Mouse (Mus musculus): ENCODE data around the gene Eif2b1. TPM values are rescaled to one million over a fixed set of nuclear protein-coding genes. Genes with fewer than 3 reads are reported as not detected.
"Not testable (repeated sequence)": the region's sequence is repeated elsewhere in the genome, so short reads cannot be mapped to it uniquely, and the experiment has no call there.

Eif2b1 gene
- polyA plus RNA-seq, 2 experiments = 42.5 to 71.3 TPM

- ATAC-seq (ENCODE audit: low FRiP score, low read depth) (no peak), DNase-seq (ENCODE audit: low spot score) (no peak)
- Histone ChIP-seq H3K9me3 (ENCODE audit: control insufficient read depth, low read length) (no peaks in the 10 kb centered on the region), H3K9ac (ENCODE audit: low read depth, low read length, severe bottlenecking) (no peak overlapping the region), H3K4me2 (replicated peaks; ENCODE audit: low read depth, low read length, severe bottlenecking) (no peak overlapping the region), H3K4me1 (ENCODE audit: control insufficient read depth, insufficient read depth, low read length) (no peaks in the 10 kb centered on the region), H3K4me3 (replicated peaks; ENCODE audit: low read length) (no peak overlapping the region), H3K27ac (replicated peaks; ENCODE audit: low read depth, low read length) (no peak overlapping the region), H3K36me3 (ENCODE audit: control insufficient read depth, insufficient read depth, low read length) (peaks cover 3% of the 10 kb centered on the region; the same call in 1 of the 2 replicates), H3K27me3 (ENCODE audit: control insufficient read depth, insufficient read depth, low read length) (no peaks in the 10 kb centered on the region)
- WGBS = 81% methylated on average over 11 of the region's 11 CpGs
- no peak for TF ChIP-seq POLR2A (IDR thresholded peaks at IDR 0.05; ENCODE audit: borderline replicate concordance, extremely low read depth, insufficient read depth, insufficient read length)
Measured at GRCm38 (mm10) chr5:124614709-124615108, 35.8 kb upstream of the Eif2b1 start.

DNA sequence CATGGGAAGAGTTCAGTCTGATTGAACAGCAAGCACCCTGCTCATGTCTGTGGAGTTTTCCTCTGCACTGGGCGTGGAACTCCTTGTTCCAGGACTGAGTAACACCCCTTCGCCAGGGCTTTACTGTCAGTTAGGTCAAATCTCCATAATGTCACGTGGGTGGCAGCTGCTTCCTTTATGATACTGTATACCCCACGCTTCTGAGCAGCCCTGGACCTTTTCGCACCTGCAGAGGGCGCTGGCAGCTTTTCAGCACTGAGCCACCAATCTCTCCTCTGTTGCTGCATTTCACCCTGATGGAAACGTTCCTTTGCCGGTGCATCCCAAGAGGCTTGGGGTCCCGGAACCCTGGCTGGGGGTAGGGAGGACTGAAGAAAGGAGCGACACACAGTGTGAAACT is 32.0 kb upstream of the Eif2b1 start:
- H3K27ac ChIP-seq (replicated peaks; ENCODE audit: low read depth, low read length) = no peak overlapping the region
- no peak for ATAC-seq (ENCODE audit: low FRiP score, low read depth)

DNA sequence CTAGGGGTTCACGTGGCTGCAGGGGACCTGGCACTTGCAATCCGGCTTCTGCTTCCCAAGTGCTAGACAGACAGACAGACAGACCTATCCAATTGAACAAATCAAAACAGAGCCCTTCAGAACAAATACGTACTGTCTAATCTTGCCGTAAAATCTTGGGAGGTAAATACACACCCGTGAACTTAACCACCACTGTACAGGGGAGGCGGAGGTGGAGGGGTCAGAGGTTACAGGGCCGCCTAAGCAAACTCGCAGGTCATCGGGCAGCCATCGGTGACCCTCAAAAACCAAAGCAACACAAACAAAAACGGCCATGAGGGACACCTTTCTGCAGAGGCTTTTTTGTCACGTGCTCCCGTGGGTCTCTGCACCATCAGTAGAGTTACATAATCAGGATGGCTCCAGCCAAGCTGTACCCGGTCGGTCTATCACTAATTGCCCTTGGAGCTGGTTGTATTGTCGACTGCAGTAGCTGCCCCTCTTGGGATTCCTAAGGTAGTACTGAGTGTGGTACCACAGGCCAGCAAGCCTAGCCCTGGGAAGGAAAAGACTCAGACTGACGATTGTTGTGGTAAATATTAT is 26.2 kb upstream of the Eif2b1 start:
- Histone ChIP-seq H3K4me3 (replicated peaks; ENCODE audit: low read length) (no peak overlapping the region), H3K4me1 (ENCODE audit: control insufficient read depth, insufficient read depth, low read length) (no peaks in the 10 kb centered on the region), H3K4me2 (replicated peaks; ENCODE audit: low read depth, low read length, severe bottlenecking) (no peak overlapping the region), H3K27me3 (ENCODE audit: control insufficient read depth, insufficient read depth, low read length) (no peaks in the 10 kb centered on the region), H3K36me3 (ENCODE audit: control insufficient read depth, insufficient read depth, low read length) (0 out of 2 replicates have a peak, but pooled peaks cover 2% of the 10 kb centered on the region), H3K9ac (ENCODE audit: low read depth, low read length, severe bottlenecking) (no peak overlapping the region), H3K9me3 (ENCODE audit: control insufficient read depth, low read length) (no peaks in the 10 kb centered on the region), H3K27ac (replicated peaks; ENCODE audit: low read depth, low read length) (no peak overlapping the region)
- no peak for TF ChIP-seq POLR2A (IDR thresholded peaks at IDR 0.05; ENCODE audit: borderline replicate concordance, extremely low read depth, insufficient read depth, insufficient read length)
- DNase-seq (ENCODE audit: low spot score) = no peak
- 85% methylated on average over 17 of the region's 17 CpGs for WGBS
- ATAC-seq (ENCODE audit: low FRiP score, low read depth) = no peak

More for the DNA sequence above, 32.0 kb upstream of the Eif2b1 start:
- no peak for TF ChIP-seq POLR2A (IDR thresholded peaks at IDR 0.05; ENCODE audit: borderline replicate concordance, extremely low read depth, insufficient read depth, insufficient read length)
- H3K27me3 ChIP-seq (ENCODE audit: control insufficient read depth, insufficient read depth, low read length) = no peaks in the 10 kb centered on the region
- DNase-seq (ENCODE audit: low spot score) = no peak
- H3K4me3 ChIP-seq (replicated peaks; ENCODE audit: low read length) = no peak overlapping the region
- WGBS = 74% methylated on average over 10 of the region's 10 CpGs
- H3K4me1 ChIP-seq (ENCODE audit: control insufficient read depth, insufficient read depth, low read length) = no peaks in the 10 kb centered on the region
- H3K4me2 ChIP-seq (replicated peaks; ENCODE audit: low read depth, low read length, severe bottlenecking) = no peak overlapping the region
- H3K9me3 ChIP-seq (ENCODE audit: control insufficient read depth, low read length) = no peaks in the 10 kb centered on the region
- H3K9ac ChIP-seq (ENCODE audit: low read depth, low read length, severe bottlenecking) = no peak overlapping the region
- H3K36me3 ChIP-seq (ENCODE audit: control insufficient read depth, insufficient read depth, low read length) = no peaks in the 10 kb centered on the region; the same call in 1 of the 2 replicates

DNA sequence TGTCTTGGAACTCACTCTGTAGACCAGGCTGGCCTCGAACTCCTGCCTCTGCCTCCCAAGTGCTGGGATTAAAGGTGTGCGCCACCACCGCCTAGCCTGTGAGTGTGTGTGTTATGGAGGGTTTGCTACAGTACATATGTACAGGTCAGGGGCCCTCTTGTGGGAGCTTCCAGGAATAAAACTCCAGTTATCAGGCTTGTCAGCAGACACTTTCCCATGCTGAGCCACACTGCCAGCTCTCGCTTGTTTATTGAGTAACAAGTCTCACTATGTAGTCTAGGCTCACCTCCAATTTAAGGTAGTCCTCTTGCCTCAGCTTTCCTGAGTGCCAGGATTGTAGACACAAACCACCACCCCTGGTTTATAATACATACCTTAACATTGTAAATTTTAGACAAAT is 25.4 kb upstream of the Eif2b1 start:
- Histone ChIP-seq H3K9ac (ENCODE audit: low read depth, low read length, severe bottlenecking) (no peak overlapping the region), H3K27ac (replicated peaks; ENCODE audit: low read depth, low read length) (no peak overlapping the region), H3K4me3 (replicated peaks; ENCODE audit: low read length) (no peak overlapping the region), H3K36me3 (ENCODE audit: control insufficient read depth, insufficient read depth, low read length) (0 out of 2 replicates have a peak, but pooled peaks cover 2% of the 10 kb centered on the region), H3K4me1 (ENCODE audit: control insufficient read depth, insufficient read depth, low read length) (0 out of 2 replicates have a peak, but pooled peaks cover 2% of the 10 kb centered on the region), H3K27me3 (ENCODE audit: control insufficient read depth, insufficient read depth, low read length) (no peaks in the 10 kb centered on the region), H3K4me2 (replicated peaks; ENCODE audit: low read depth, low read length, severe bottlenecking) (no peak overlapping the region), H3K9me3 (ENCODE audit: control insufficient read depth, low read length) (no peaks in the 10 kb centered on the region)
- no peak for ATAC-seq (ENCODE audit: low FRiP score, low read depth)
- WGBS = 79% methylated on average over 4 of the region's 4 CpGs
- no peak for DNase-seq (ENCODE audit: low spot score)
- TF ChIP-seq POLR2A (IDR thresholded peaks at IDR 0.05; ENCODE audit: borderline replicate concordance, extremely low read depth, insufficient read depth, insufficient read length) = no peak

DNA sequence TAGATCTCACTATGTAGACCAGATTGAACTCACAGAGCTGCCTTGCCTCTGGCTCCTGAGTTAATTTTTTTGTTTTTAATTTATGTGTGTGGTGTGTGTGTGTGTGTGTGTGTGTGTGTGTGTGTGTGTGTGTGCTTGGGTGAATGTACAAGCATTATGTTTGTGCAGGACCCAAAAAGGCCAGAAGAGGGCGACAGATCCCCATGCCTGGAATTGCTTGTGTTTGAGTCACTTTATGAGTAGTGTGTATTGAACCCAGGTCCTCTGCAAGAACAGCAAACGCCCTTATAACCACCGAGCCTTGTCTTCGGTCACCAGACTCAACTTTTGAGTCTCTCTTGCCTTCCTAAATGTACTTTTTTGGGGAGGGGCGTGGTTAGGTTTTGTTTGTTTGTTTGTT is 23.4 kb upstream of the Eif2b1 start:
- DNase-seq (ENCODE audit: low spot score) (no peak), ATAC-seq (ENCODE audit: low FRiP score, low read depth) (no peak)
- 65% methylated on average over 5 of the region's 5 CpGs for WGBS
- H3K4me3 ChIP-seq (replicated peaks; ENCODE audit: low read length) = no peak overlapping the region
- no peak overlapping the region for H3K4me2 ChIP-seq (replicated peaks; ENCODE audit: low read depth, low read length, severe bottlenecking)
- no peak overlapping the region for H3K9ac ChIP-seq (ENCODE audit: low read depth, low read length, severe bottlenecking)
- 0 out of 2 replicates have a peak, but pooled peaks cover 6% of the 10 kb centered on the region for H3K4me1 ChIP-seq (ENCODE audit: control insufficient read depth, insufficient read depth, low read length)
- no peak for TF ChIP-seq POLR2A (IDR thresholded peaks at IDR 0.05; ENCODE audit: borderline replicate concordance, extremely low read depth, insufficient read depth, insufficient read length)
- H3K36me3 ChIP-seq (ENCODE audit: control insufficient read depth, insufficient read depth, low read length) = 0 out of 2 replicates have a peak, but pooled peaks cover 2% of the 10 kb centered on the region
- H3K27me3 ChIP-seq (ENCODE audit: control insufficient read depth, insufficient read depth, low read length) = no peaks in the 10 kb centered on the region
- no peaks in the 10 kb centered on the region for H3K9me3 ChIP-seq (ENCODE audit: control insufficient read depth, low read length)
- no peak overlapping the region for H3K27ac ChIP-seq (replicated peaks; ENCODE audit: low read depth, low read length)

DNA sequence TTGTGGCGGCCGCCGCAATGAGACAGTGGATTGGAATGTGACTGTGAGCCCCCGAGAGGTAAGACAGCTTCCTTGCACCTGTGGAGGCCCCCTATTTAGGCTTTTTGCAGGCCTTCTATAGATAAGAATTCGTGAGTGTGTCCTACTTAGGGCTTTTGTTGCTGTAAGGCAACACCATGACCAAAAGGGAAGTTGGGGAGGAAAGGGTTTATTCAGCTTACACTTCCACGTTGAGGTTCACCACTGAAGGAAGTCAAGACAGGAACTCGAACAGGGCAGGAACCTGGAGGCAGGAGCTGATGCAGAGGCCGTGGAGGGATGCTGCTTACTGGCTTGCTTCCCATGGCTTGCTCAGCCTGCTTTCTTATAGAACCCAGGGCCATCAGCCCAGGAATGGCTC is 20.8 kb upstream of the Eif2b1 start:
- H3K9ac ChIP-seq (ENCODE audit: low read depth, low read length, severe bottlenecking); DNase-seq (ENCODE audit: low spot score); H3K27ac ChIP-seq (replicated peaks; ENCODE audit: low read depth, low read length); H3K27me3 ChIP-seq (ENCODE audit: control insufficient read depth, insufficient read depth, low read length); H3K4me2 ChIP-seq (replicated peaks; ENCODE audit: low read depth, low read length, severe bottlenecking); H3K4me3 ChIP-seq (replicated peaks; ENCODE audit: low read length); ATAC-seq (ENCODE audit: low FRiP score, low read depth); H3K4me1 ChIP-seq (ENCODE audit: control insufficient read depth, insufficient read depth, low read length); H3K9me3 ChIP-seq (ENCODE audit: control insufficient read depth, low read length): not testable (repeated sequence)
- 60% methylated on average over 8 of the region's 8 CpGs for WGBS
- peaks cover 23% of the 10 kb centered on the region for H3K36me3 ChIP-seq (ENCODE audit: control insufficient read depth, insufficient read depth, low read length)

Measured in limb, embryonic 14.5 days (tissue).